Mouse (Mus musculus) T-cell, adult 2 months (primary cell): ENCODE measurements around the gene Atxn2.

Experiments used
- DNase-seq: peaks from one replicate; pipeline ENCODE4 v3.0.0; 2022; ENCODE audit warnings: low spot score

Atxn2 gene

GRCm38 (mm10) chr5:121766038-121766773 lies 55.1 kb downstream of the Atxn2 start:
- DNase-seq, result peak; percentile 15

- DNase-seq, result no peak
Observed at GRCm38 (mm10) chr5:121767564-121767963, 56.4 kb downstream of the Atxn2 start.

- DNase-seq, result no peak
Observed at GRCm38 (mm10) chr5:121769827-121770226, 58.7 kb downstream of the Atxn2 start.

- no peak for DNase-seq
Observed at GRCm38 (mm10) chr5:121771611-121772010, 60.5 kb downstream of the Atxn2 start.

- no peak for DNase-seq
Observed at GRCm38 (mm10) chr5:121778485-121779119, 67.5 kb downstream of the Atxn2 start.

GRCm38 (mm10) chr5:121780180-121780579 lies 69.0 kb downstream of the Atxn2 start:
- no peak for DNase-seq

- DNase-seq, result no peak
Observed at GRCm38 (mm10) chr5:121782467-121782866, 71.3 kb downstream of the Atxn2 start.

- no peak for DNase-seq
Observed at GRCm38 (mm10) chr5:121783862-121784500, 72.8 kb downstream of the Atxn2 start.

GRCm38 (mm10) chr5:121791026-121791425 lies 79.9 kb downstream of the Atxn2 start:
- no peak for DNase-seq

GRCm38 (mm10) chr5:121795800-121796199 lies 84.7 kb downstream of the Atxn2 start:
- DNase-seq, result peak; percentile 37

- no peak for DNase-seq
Observed at GRCm38 (mm10) chr5:121798447-121798846, 87.3 kb downstream of the Atxn2 start.

- no peak for DNase-seq
Observed at GRCm38 (mm10) chr5:121807186-121807585, 96.0 kb downstream of the Atxn2 start.

GRCm38 (mm10) chr5:121808202-121808601 lies 97.1 kb downstream of the Atxn2 start:
- DNase-seq, result no peak

GRCm38 (mm10) chr5:121809667-121810224 lies 98.6 kb downstream of the Atxn2 start:
- DNase-seq, result no peak

GRCm38 (mm10) chr5:121810331-121811151 lies 99.4 kb downstream of the Atxn2 start:
- no peak for DNase-seq

GRCm38 (mm10) chr5:121811485-121811931 lies 100.4 kb downstream of the Atxn2 start:
- DNase-seq, result peak; percentile 33

GRCm38 (mm10) chr5:121812526-121813243 lies 101.5 kb downstream of the Atxn2 start:
- no peak for DNase-seq

- DNase-seq, result no peak
Observed at GRCm38 (mm10) chr5:121813744-121814143, 102.6 kb downstream of the Atxn2 start.

GRCm38 (mm10) chr5:121815067-121815466 lies 103.9 kb downstream of the Atxn2 start:
- DNase-seq, result peak; percentile 40

- no peak for DNase-seq
Observed at GRCm38 (mm10) chr5:121815867-121816380, 104.8 kb downstream of the Atxn2 start.

GRCm38 (mm10) chr5:121816611-121817010 lies 105.5 kb downstream of the Atxn2 start:
- DNase-seq, result no peak
